20 mouse cellular contexts compared by ENCODE assay signal in genomic region chr13:43499731-43500482, GRCm38 (mm10). TPM values are rescaled to one million over a fixed set of nuclear protein-coding genes. Genes with fewer than 3 reads are reported as not detected.
DNase-seq lines count a peak whose midpoint lies in the region; ATAC-seq and TF ChIP-seq lines count a peak whose summit lies in the region.
"Had no signal": no experiment of that assay in that cellular context is flagged by ENCODE, and none has a peak within 500 bp of the region (broad histone marks: within the 10 kb centered on the region; RNA-seq: fewer than 3 reads in every experiment).

No protein-coding gene starts in this region.

- peak; percentile 26 for DNase-seq in kidney, adult 18-20 months
- DNase-seq in lung, postnatal 0 days (ENCODE audit: low spot score), result no peak
- DNase-seq in lung, adult 18-20 months, result no peak
- peak; percentile 45 for DNase-seq in ES-CJ7 (ENCODE audit: low read depth, low spot score)
- DNase-seq in testis, postnatal 10 days (ENCODE audit: low spot score), result no peak
- DNase-seq: adrenal gland, postnatal 14 days; cerebellum, adult 18-20 months; cerebellum, postnatal 10 days; gastrocnemius, postnatal 14 days had no signal

- ATAC-seq in kidney, embryonic 15.5 days (replicated peaks; ENCODE audit: low FRiP score), result no peak
- ATAC-seq in lung, postnatal 0 days, result no peak
- ATAC-seq: activated CD4-positive, CD25-positive, alpha-beta regulatory T cell, adult 4 months; forebrain, embryonic 15.5 days had no signal

- H3K4me3 ChIP-seq in kidney, embryonic 15.5 days (replicated peaks), result no peak overlapping the region
- no peak overlapping the region for H3K4me3 ChIP-seq in lung, postnatal 0 days (ENCODE audit: low read depth, low read length)
- no peak overlapping the region for H3K4me3 ChIP-seq in brown adipose tissue, adult 24 weeks (ENCODE audit: insufficient read depth, low read depth, low read length)
- H3K4me3 ChIP-seq: embryonic facial prominence, embryonic 15.5 days; erythroblast, embryonic 14.5 days; forebrain, embryonic 10.5 days; forebrain, embryonic 15.5 days; heart, embryonic 12.5 days; hindbrain, embryonic 10.5 days had no signal

- H3K4me1 ChIP-seq in kidney, embryonic 15.5 days, result peaks cover 39% of the 10 kb centered on the region
- H3K4me1 ChIP-seq in lung, postnatal 0 days (ENCODE audit: insufficient read depth, low read depth, low read length), result peaks cover 6% of the 10 kb centered on the region; the same call in 1 of the 2 replicates
- peaks cover 7% of the 10 kb centered on the region for H3K4me1 ChIP-seq in brown adipose tissue, adult 24 weeks (ENCODE audit: control insufficient read depth, insufficient read depth, insufficient read length, low read length)

- TF ChIP-seq CTCF in lung, postnatal 0 days (IDR thresholded peaks at IDR 0.05), result no peak

- no peaks in the 10 kb centered on the region for H3K36me3 ChIP-seq in kidney, embryonic 15.5 days
- H3K36me3 ChIP-seq in lung, postnatal 0 days (ENCODE audit: insufficient read depth, low read length), result no peaks in the 10 kb centered on the region
- H3K36me3 ChIP-seq: embryonic facial prominence, embryonic 15.5 days; forebrain, embryonic 10.5 days; forebrain, embryonic 15.5 days; G1E; heart, embryonic 12.5 days; hindbrain, embryonic 10.5 days had no signal

- H3K4me2 ChIP-seq in kidney, embryonic 15.5 days, result no peak overlapping the region
- H3K4me2 ChIP-seq in lung, postnatal 0 days (replicated peaks; ENCODE audit: low read depth, low read length), result no peak overlapping the region
- H3K4me2 ChIP-seq: embryonic facial prominence, embryonic 15.5 days; forebrain, embryonic 15.5 days; heart, embryonic 12.5 days; hindbrain, embryonic 14.5 days had no signal

- H3K27ac ChIP-seq in kidney, embryonic 15.5 days, result no peak overlapping the region
- H3K27ac ChIP-seq in lung, postnatal 0 days (ENCODE audit: low read length), result 0 out of 2 replicates have a peak overlapping the region, but pooled peaks have one; percentile 47
- 0 out of 2 replicates have a peak overlapping the region, but pooled peaks have one; percentile 49 for H3K27ac ChIP-seq in brown adipose tissue, adult 24 weeks (replicated peaks; ENCODE audit: low read depth, low read length)
- H3K27ac ChIP-seq: embryonic facial prominence, embryonic 15.5 days; forebrain, embryonic 10.5 days; hindbrain, embryonic 10.5 days; hindbrain, embryonic 14.5 days had no signal

- 67% methylated on average over 7 of the region's 7 CpGs for WGBS in kidney, embryonic 15.5 days
- 48% methylated on average over 7 of the region's 7 CpGs for WGBS in lung, postnatal 0 days

- TF ChIP-seq EP300 in lung, postnatal 0 days (IDR thresholded peaks at IDR 0.05), result no peak

- H3K9me3 ChIP-seq in kidney, embryonic 15.5 days (replicated peaks), result no peaks in the 10 kb centered on the region
- no peaks in the 10 kb centered on the region for H3K9me3 ChIP-seq in lung, postnatal 0 days (ENCODE audit: low read length)
- H3K9me3 ChIP-seq: embryonic facial prominence, embryonic 15.5 days; forebrain, embryonic 10.5 days; forebrain, embryonic 15.5 days had no signal

- no peak overlapping the region for H3K9ac ChIP-seq in kidney, embryonic 15.5 days
- H3K9ac ChIP-seq in lung, postnatal 0 days (replicated peaks; ENCODE audit: low read depth), result no peak overlapping the region
- H3K9ac ChIP-seq: embryonic facial prominence, embryonic 15.5 days; forebrain, embryonic 15.5 days; heart, embryonic 12.5 days; hindbrain, embryonic 14.5 days had no signal

- H3K27me3 ChIP-seq in kidney, embryonic 15.5 days, result no peaks in the 10 kb centered on the region
- H3K27me3 ChIP-seq in lung, postnatal 0 days (replicated peaks; ENCODE audit: insufficient read depth, low read length), result no peaks in the 10 kb centered on the region
- H3K27me3 ChIP-seq: embryonic facial prominence, embryonic 15.5 days; forebrain, embryonic 15.5 days; heart, embryonic 12.5 days had no signal

RNA-seq across cellular contexts. Expression of gene Ranbp9, which starts 18.8 kb away (rescaled TPM):
- 8.2 and 10.8 TPM in 2 replicates for polyA plus RNA-seq in kidney, embryonic 15.5 days (2015; fragmentation: Nextera tagmentation; extraction: Ambion mirVana)
- 12.4 and 14.2 TPM in 2 replicates for polyA plus RNA-seq in lung, postnatal 0 days (2015; fragmentation: Nextera tagmentation; extraction: Ambion mirVana)
- 38.5 and 48.5 TPM in 2 replicates for polyA plus RNA-seq in brown adipose tissue, adult 24 weeks (2012; ENCODE audit: insufficient read depth, insufficient read length, missing spikeins)

Comparison
In these comparisons a context has a peak if more than half of its experiments do, and no peak if none do; other contexts are left out.
1. DNase-seq: peak in kidney, adult 18-20 months (single experiment) and ES-CJ7 (single experiment); none in lung, postnatal 0 days (single experiment), lung, adult 18-20 months (0 of 2) and testis, postnatal 10 days (single experiment).